Mouse (Mus musculus) lung, postnatal 0 days (tissue): ENCODE results near the gene Tmem251. TPM values are rescaled to one million over a fixed set of nuclear protein-coding genes. Genes with fewer than 3 reads are reported as not detected.
A peak's percentile ranks its signal among the peaks of the same experiment; 100 is the strongest.

ENCODE experiments used
- ATAC-seq: fragments of 200-750 bp; cut with Nextera tagmentation; 2 replicates; pipeline ENCODE4 v1.8.0; 2017; ENCODE audit warnings: moderate library complexity
- DNase-seq: peaks from one replicate; pipeline ENCODE4 v3.0.0-alpha.2; 2016; ENCODE audit warnings: low spot score
- H3K27ac ChIP-seq: fragments of 300-500 bp; sonication (generic); 2 replicates; pipeline ENCODE4 v1.5.1; 2014; ENCODE audit warnings: antibody characterized with exemption, mild to moderate bottlenecking, low read length, mixed read lengths
- H3K27me3 ChIP-seq: fragments of 300-500 bp; sonication (generic); replicated peaks from 2 replicates; pipeline ENCODE4 v1.6.1; 2014; ENCODE audit warnings: low read length, mixed read lengths; ENCODE audit not compliant: insufficient read depth
- H3K36me3 ChIP-seq: fragments of 300-500 bp; sonication (generic); 2 replicates; pipeline ENCODE4 v1.6.1; 2014; ENCODE audit warnings: low read length, mixed read lengths; ENCODE audit not compliant: insufficient read depth
- H3K4me1 ChIP-seq: fragments of 300-500 bp; sonication (generic); 2 replicates; pipeline ENCODE4 v1.6.1; 2014; ENCODE audit warnings: antibody characterized with exemption, low read depth, low read length, mixed read lengths; ENCODE audit not compliant: insufficient read depth
- H3K4me2 ChIP-seq: fragments of 300-500 bp; sonication (generic); replicated peaks from 2 replicates; pipeline ENCODE4 v1.6.1; 2014; ENCODE audit warnings: low read depth, mild to moderate bottlenecking, low read length, moderate library complexity, mixed read lengths
- H3K4me3 ChIP-seq: fragments of 300-500 bp; sonication (generic); 2 replicates; pipeline ENCODE4 v1.5.1; 2014; ENCODE audit warnings: low read depth, low read length
- H3K9ac ChIP-seq: fragments of 300-500 bp; sonication (generic); replicated peaks from 2 replicates; pipeline ENCODE4 v1.6.1; 2014; ENCODE audit warnings: low read depth, mild to moderate bottlenecking
- H3K9me3 ChIP-seq: fragments of 300-500 bp; sonication (generic); 2 replicates; pipeline ENCODE4 v1.6.1; 2016; ENCODE audit warnings: low read length, mixed read lengths
- CTCF ChIP-seq: IDR thresholded peaks from 2 replicates; pipeline ENCODE4 v1.5.1; 2016; ENCODE audit warnings: antibody characterized with exemption, mild to moderate bottlenecking
- EP300 ChIP-seq: IDR thresholded peaks from 2 replicates; pipeline ENCODE4 v1.6.1; 2016; ENCODE audit warnings: antibody characterized with exemption, mild to moderate bottlenecking, control low read depth
- WGBS: fragments of 180-500 bp; shearing (Covaris S2); extraction: QIAGEN DNeasy Blood & Tissue Kit; methylation state at CpG from one replicate; pipeline ENCODE4 v1.1.7; 2014; 5-methylcytosine and 5-hydroxymethylcytosine counted together
- polyA plus RNA-seq: library from polyadenylated mRNA; unstranded; fragments of >200 nt; fragmentation: Nextera tagmentation; extraction: Ambion mirVana; gene quantifications from 2 replicates; pipeline ENCODE4 v1.2.1, GENCODE M21; 2015

The Tmem251 gene
- polyA plus RNA-seq, 1 experiment from 2014 or later, result 12.5 TPM

DNA sequence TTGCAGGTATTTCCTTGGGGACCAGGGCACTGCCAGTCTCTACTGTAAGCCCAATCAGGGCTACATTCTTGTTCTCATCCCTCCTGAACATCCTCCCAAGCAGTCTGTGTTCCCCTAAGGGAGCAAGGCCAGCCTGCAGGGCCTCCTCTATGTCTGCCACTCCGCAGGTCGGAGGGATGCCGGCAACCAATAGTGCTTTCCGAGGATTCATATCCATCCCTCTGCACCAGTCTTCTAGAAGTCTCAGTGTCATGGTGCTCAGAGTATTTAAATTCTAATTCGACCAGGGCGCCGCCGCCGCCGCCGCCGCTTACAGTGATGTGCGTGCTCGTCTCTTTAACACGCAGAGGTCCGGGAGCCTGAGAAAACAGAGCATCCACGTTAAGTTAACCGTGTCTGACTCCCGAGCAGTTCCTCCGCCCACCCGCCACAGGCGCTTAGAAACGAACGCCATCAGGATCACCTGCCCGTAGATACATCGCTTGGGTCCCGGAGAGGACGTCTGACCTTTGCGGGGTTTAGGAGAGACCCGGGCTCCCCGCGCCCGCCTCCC is 450 bp upstream of the Tmem251 start:
- peaks cover 5% of the 10 kb centered on the region; the same call in 1 of the 2 replicates for H3K4me1 ChIP-seq
- H3K27ac ChIP-seq, result peak overlapping the region; percentile 94
- DNase-seq, result no peak
- no peaks in the 10 kb centered on the region for H3K9me3 ChIP-seq
- H3K36me3 ChIP-seq, result no peaks in the 10 kb centered on the region
- 4% methylated on average over 33 of the region's 33 CpGs for WGBS
- no peaks in the 10 kb centered on the region for H3K27me3 ChIP-seq
- peak overlapping the region; percentile 92 for H3K4me2 ChIP-seq
- TF ChIP-seq EP300 (no peak), CTCF (no peak)
- H3K9ac ChIP-seq, result peak overlapping the region; percentile 73
- H3K4me3 ChIP-seq, result peak overlapping the region; percentile 74
- ATAC-seq, result peak; percentile 4

GRCm38 (mm10) chr12:102744839-102745238 is 1.3 kb downstream of the Tmem251 start:
- 46% methylated on average over 6 of the region's 6 CpGs for WGBS
- peak overlapping the region; percentile 92; the same call in 1 of the 2 replicates for H3K4me2 ChIP-seq
- H3K4me1 ChIP-seq, result peaks cover 5% of the 10 kb centered on the region; the same call in 1 of the 2 replicates
- ATAC-seq (no peak), DNase-seq (peak; percentile 52)
- TF ChIP-seq EP300 (no peak), CTCF (0 out of 2 replicates have a peak, but pooled peaks have one; percentile 17)
- no peak overlapping the region for H3K9ac ChIP-seq
- H3K9me3 ChIP-seq, result no peaks in the 10 kb centered on the region
- no peak overlapping the region for H3K27ac ChIP-seq
- H3K27me3 ChIP-seq, result no peaks in the 10 kb centered on the region
- 0 out of 2 replicates have a peak overlapping the region, but pooled peaks have one; percentile 74 for H3K4me3 ChIP-seq
- no peaks in the 10 kb centered on the region for H3K36me3 ChIP-seq

GRCm38 (mm10) chr12:102748256-102748655 is 4.7 kb downstream of the Tmem251 start:
- Histone ChIP-seq H3K4me3 (no peak overlapping the region), H3K4me1 (peaks cover 5% of the 10 kb centered on the region; the same call in 1 of the 2 replicates), H3K36me3 (no peaks in the 10 kb centered on the region), H3K9ac (no peak overlapping the region), H3K27ac (no peak overlapping the region), H3K9me3 (no peaks in the 10 kb centered on the region), H3K4me2 (no peak overlapping the region), H3K27me3 (no peaks in the 10 kb centered on the region)
- TF ChIP-seq EP300 (no peak), CTCF (no peak)
- ATAC-seq (no peak), DNase-seq (peak; percentile 32)
- WGBS, result 77% methylated on average over 3 of the region's 3 CpGs

DNA sequence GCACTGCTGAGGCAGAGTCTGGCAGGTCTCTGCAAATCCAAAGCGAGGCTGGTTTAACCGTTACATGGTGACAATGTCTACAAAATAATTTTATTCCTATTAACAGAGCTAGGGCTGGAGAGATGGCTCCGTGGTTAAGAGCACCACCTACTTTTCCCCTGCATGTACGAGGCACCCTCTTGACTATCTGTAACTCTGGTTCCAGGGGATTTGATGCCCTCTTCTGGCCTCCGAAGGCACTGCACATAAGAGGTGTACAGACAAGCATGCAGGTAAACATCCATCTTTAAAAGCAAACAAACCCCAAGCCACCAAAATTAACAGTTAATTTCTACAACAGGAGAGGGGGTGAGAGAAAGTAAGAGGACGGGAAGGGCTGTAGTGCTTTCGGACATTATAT is 12.7 kb downstream of the Tmem251 start:
- TF ChIP-seq EP300, result no peak
- TF ChIP-seq CTCF, result peak; percentile 71
- peaks cover 13% of the 10 kb centered on the region; the same call in 1 of the 2 replicates for H3K4me1 ChIP-seq
- H3K9me3 ChIP-seq, result no peaks in the 10 kb centered on the region
- 0 out of 2 replicates have a peak overlapping the region, but pooled peaks have one; percentile 41 for H3K9ac ChIP-seq
- peak overlapping the region; percentile 86 for H3K4me3 ChIP-seq
- 60% methylated on average over 7 of the region's 7 CpGs for WGBS
- H3K27ac ChIP-seq, result peak overlapping the region; percentile 86; the same call in 1 of the 2 replicates
- peak overlapping the region; percentile 58 for H3K4me2 ChIP-seq
- no peaks in the 10 kb centered on the region for H3K27me3 ChIP-seq
- H3K36me3 ChIP-seq, result no peaks in the 10 kb centered on the region
- ATAC-seq (no peak), DNase-seq (peak; percentile 30)

GRCm38 (mm10) chr12:102757055-102757688 is 13.6 kb downstream of the Tmem251 start:
- ATAC-seq (peak; percentile 81), DNase-seq (no peak)
- Histone ChIP-seq H3K27ac (peak overlapping the region; percentile 86), H3K4me3 (peak overlapping the region; percentile 86), H3K27me3 (no peaks in the 10 kb centered on the region), H3K4me2 (peak overlapping the region; percentile 58), H3K9me3 (no peaks in the 10 kb centered on the region), H3K36me3 (no peaks in the 10 kb centered on the region), H3K9ac (peak overlapping the region; percentile 41), H3K4me1 (peaks cover 13% of the 10 kb centered on the region; the same call in 1 of the 2 replicates)
- TF ChIP-seq CTCF (no peak), EP300 (no peak)
- WGBS, result 2% methylated on average over 44 of the region's 46 CpGs

DNA sequence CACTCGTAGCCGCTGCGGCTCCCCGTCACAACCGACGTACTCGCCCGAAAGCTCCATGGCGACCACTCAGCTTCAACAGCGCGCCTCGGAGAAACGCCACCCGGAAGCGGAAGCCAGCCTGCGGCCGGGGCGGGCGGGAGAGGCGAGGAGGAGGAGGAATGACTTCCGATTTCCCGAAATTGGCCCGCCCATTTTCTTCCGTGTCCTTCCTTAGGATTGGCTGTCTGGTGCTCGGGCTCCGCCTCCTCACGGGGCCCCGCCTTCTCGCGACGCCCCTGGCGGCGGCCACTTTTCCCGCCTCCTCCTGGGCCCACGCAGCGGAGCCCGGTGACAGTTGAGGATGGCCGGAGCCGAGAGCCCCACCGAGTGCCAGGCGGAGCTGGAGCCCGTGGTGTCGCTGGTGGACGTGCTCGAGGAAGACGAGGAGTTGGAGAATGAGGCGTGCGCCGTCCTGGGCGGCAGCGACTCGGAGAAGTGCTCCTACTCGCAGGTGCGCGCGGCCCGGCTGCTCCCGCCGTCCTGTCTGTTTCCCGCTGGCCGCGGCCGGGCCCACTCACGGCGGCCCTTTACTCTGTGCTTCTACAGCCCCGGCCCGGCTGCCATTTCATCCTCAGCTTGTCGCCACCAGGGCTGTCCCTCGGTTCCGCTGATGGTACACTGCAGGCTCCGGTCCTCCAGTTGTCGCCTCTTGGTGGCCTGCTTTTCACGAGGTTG is 14.3 kb downstream of the Tmem251 start, which contains the start of the genes Gm28051, Gon7 and Ubr7:
Gene Gm28051, minus strand, starts transcription at position 77 of the 714 bp plus-strand sequence.
Gene Gon7, minus strand, starts transcription at position 115 of the 714 bp plus-strand sequence.
Gene Ubr7, plus strand, starts transcription at position 279 of the 714 bp plus-strand sequence.
- Histone ChIP-seq H3K4me3 (peak within 1 kb of the TSS; percentile 86), H3K4me1 (peaks cover 13% of the 10 kb centered on the region; the same call in 1 of the 2 replicates), H3K9ac (peak within 1 kb of the TSS; percentile 76), H3K9me3 (no peaks in the 10 kb centered on the region), H3K27ac (peak within 1 kb of the TSS; percentile 87), H3K4me2 (peak within 1 kb of the TSS; percentile 86), H3K27me3 (no peaks in the 10 kb centered on the region), H3K36me3 (no peaks in the 10 kb centered on the region)
- TF ChIP-seq EP300, result 0 out of 2 replicates have a peak, but pooled peaks have one; percentile 26
- peak; percentile 66 for TF ChIP-seq CTCF
- DNase-seq (peak; percentile 99), ATAC-seq (peak; percentile 98)
- 0% methylated on average over 51 of the region's 73 CpGs for WGBS
